Mouse (Mus musculus): ENCODE data around the gene Insig2.

GRCm38 (mm10) chr1:121360561-121360960, 28.2 kb upstream of the Insig2 start:
- no peak for TF ChIP-seq EP300 (optimal IDR thresholded peaks at IDR 0.05)
- TF ChIP-seq CTCF (IDR thresholded peaks at IDR 0.05; ENCODE audit: low read depth) = no peak

Measured in stomach, postnatal 0 days (tissue).